In the genomic region with DNA sequence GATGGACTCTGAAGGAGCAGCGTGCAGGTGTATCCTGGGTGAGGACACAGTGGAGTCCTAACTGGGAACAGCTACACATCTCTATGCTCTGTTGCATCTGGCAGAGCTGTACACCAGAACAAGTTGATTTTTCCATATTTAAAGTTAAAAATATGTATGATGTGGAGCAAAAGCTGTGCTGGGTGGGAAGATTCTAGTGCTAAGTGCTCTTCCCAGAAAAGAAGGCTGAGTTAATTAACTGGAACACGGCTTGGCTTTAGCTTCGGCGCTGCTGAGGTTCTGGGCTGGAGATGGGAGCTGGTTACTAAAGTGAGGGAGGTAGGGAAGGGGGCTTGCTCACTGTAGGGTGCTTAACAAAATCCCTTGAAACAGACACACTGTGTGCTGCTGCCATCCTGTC, we compare ENCODE assay signal across 19 mouse cellular contexts.
A peak's percentile ranks its signal among the peaks of the same experiment; 100 is the strongest.
DNase-seq lines count a peak whose midpoint lies in the region; ATAC-seq and TF ChIP-seq lines count a peak whose summit lies in the region.
"Had no signal": no experiment of that assay in that cellular context is flagged by ENCODE, and none has a peak within 500 bp of the region (broad histone marks: within the 10 kb centered on the region; RNA-seq: fewer than 3 reads in every experiment).

No protein-coding gene starts in this region.

- H3K27ac ChIP-seq in testis, adult 2 months (ENCODE audit: control insufficient read depth, insufficient read depth, low read depth, low read length): no peak overlapping the region
- H3K27ac ChIP-seq in forebrain, embryonic 15.5 days (replicated peaks): no peak overlapping the region
- H3K27ac ChIP-seq: embryonic facial prominence, embryonic 13.5 days; forebrain, embryonic 12.5 days; heart, embryonic 13.5 days; hindbrain, embryonic 15.5 days had no signal

- intact Hi-C loops in left cerebral cortex, postnatal 14 days (cut with DNase I): no loop called here

- H3K4me1 ChIP-seq in testis, adult 2 months (ENCODE audit: control insufficient read depth, insufficient read depth, low read length): no peaks in the 10 kb centered on the region
- H3K4me1 ChIP-seq in forebrain, embryonic 15.5 days: 0 out of 2 replicates have a peak, but pooled peaks cover 3% of the 10 kb centered on the region
- H3K4me1 ChIP-seq: forebrain, embryonic 12.5 days; heart, embryonic 13.5 days had no signal

- no peak for TF ChIP-seq CTCF in testis, adult 2 months (IDR thresholded peaks at IDR 0.05; ENCODE audit: control insufficient read depth, insufficient read depth, insufficient replicate concordance, low read depth, low read length)

- no peak overlapping the region for H3K4me2 ChIP-seq in forebrain, embryonic 15.5 days (replicated peaks)
- H3K4me2 ChIP-seq: embryonic facial prominence, embryonic 13.5 days; forebrain, embryonic 12.5 days; heart, embryonic 13.5 days; hindbrain, embryonic 15.5 days had no signal

- WGBS in forebrain, embryonic 15.5 days: 74% methylated on average over 4 of the region's 4 CpGs

- no peak for ATAC-seq in forebrain, embryonic 15.5 days (replicated peaks)
- ATAC-seq: forebrain, postnatal 0 days had no signal

- H3K27me3 ChIP-seq in testis, adult 2 months (ENCODE audit: control insufficient read depth, insufficient read depth, low read length): no peaks in the 10 kb centered on the region
- no peaks in the 10 kb centered on the region for H3K27me3 ChIP-seq in forebrain, embryonic 15.5 days
- H3K27me3 ChIP-seq: embryonic facial prominence, embryonic 13.5 days; forebrain, embryonic 12.5 days; heart, embryonic 13.5 days; hindbrain, embryonic 15.5 days had no signal

- peak; percentile 3 to 39 for DNase-seq in frontal cortex, adult 2 months (ENCODE audit: extremely low spot score in 1 of 2, low spot score in 1 of 2)
- no peak for DNase-seq in frontal cortex, postnatal 25 days (ENCODE audit: low spot score in 2 of 2)
- DNase-seq in left cerebral cortex, postnatal 14 days (ENCODE audit: low spot score in 2 of 2): peak; percentile 23
- no peak for DNase-seq in left cerebral cortex, adult 11 months (ENCODE audit: low spot score)
- no peak for DNase-seq in testis, postnatal 10 days (ENCODE audit: low spot score)
- DNase-seq: adrenal gland, postnatal 14 days; cerebellum, adult 18-20 months; cerebellum, adult 9-11 months; cerebellum, postnatal 36 days; gastrocnemius, postnatal 36 days; heart, adult 11 months; heart, postnatal 36 days had no signal

- H3K36me3 ChIP-seq in testis, adult 2 months (ENCODE audit: control insufficient read depth, insufficient read depth, low read length): no peaks in the 10 kb centered on the region
- H3K36me3 ChIP-seq in forebrain, embryonic 15.5 days: no peaks in the 10 kb centered on the region
- H3K36me3 ChIP-seq: embryonic facial prominence, embryonic 13.5 days; forebrain, embryonic 12.5 days; heart, embryonic 13.5 days; hindbrain, embryonic 15.5 days had no signal

- no peaks in the 10 kb centered on the region for H3K9me3 ChIP-seq in forebrain, embryonic 15.5 days
- H3K9me3 ChIP-seq: embryonic facial prominence, embryonic 13.5 days; forebrain, embryonic 12.5 days; heart, embryonic 13.5 days; hindbrain, embryonic 15.5 days had no signal

- no peak for TF ChIP-seq POLR2A in testis, adult 2 months (IDR thresholded peaks at IDR 0.05; ENCODE audit: control insufficient read depth, low read depth, low read length)

- peak overlapping the region; percentile 51 for H3K4me3 ChIP-seq in testis, adult 2 months (ENCODE audit: control insufficient read depth, low read depth, low read length)
- no peak overlapping the region for H3K4me3 ChIP-seq in forebrain, embryonic 15.5 days
- H3K4me3 ChIP-seq: embryonic facial prominence, embryonic 13.5 days; forebrain, embryonic 12.5 days; heart, embryonic 13.5 days; hindbrain, embryonic 15.5 days had no signal

- no peak overlapping the region for H3K9ac ChIP-seq in forebrain, embryonic 15.5 days (replicated peaks)
- H3K9ac ChIP-seq: embryonic facial prominence, embryonic 13.5 days; forebrain, embryonic 12.5 days; forebrain, postnatal 0 days; heart, embryonic 13.5 days; hindbrain, embryonic 15.5 days had no signal

Comparison
In these comparisons a context has a peak if more than half of its experiments do, and no peak if none do; other contexts are left out.
1. DNase-seq: peak in frontal cortex, adult 2 months (2 of 2) and left cerebral cortex, postnatal 14 days (2 of 2); none in frontal cortex, postnatal 25 days (0 of 2), left cerebral cortex, adult 11 months (single experiment) and testis, postnatal 10 days (single experiment).